Mouse (Mus musculus) bone marrow macrophage, adult 2 months (primary cell): ENCODE results near the gene Gm27021. TPM values are rescaled to one million over a fixed set of nuclear protein-coding genes. Genes with fewer than 3 reads are reported as not detected.

Experiments used
- H3K27ac ChIP-seq: 2 replicates; pipeline ENCODE4 v1.5.1; 2012; ENCODE audit warnings: low read depth, low read length; ENCODE audit not compliant: insufficient read depth
- H3K4me1 ChIP-seq: 2 replicates; pipeline ENCODE4 v1.6.1; 2012; ENCODE audit warnings: low read length; ENCODE audit not compliant: control insufficient read depth, insufficient read depth
- H3K4me3 ChIP-seq: 2 replicates; pipeline ENCODE4 v1.5.1; 2012; ENCODE audit warnings: mild to moderate bottlenecking, low read length, moderate library complexity; ENCODE audit not compliant: insufficient read depth
- CTCF ChIP-seq: IDR thresholded peaks from 2 replicates; pipeline ENCODE4 v1.5.1; 2012; ENCODE audit warnings: low read depth, mild to moderate bottlenecking, low read length, moderate library complexity
- POLR2A ChIP-seq: IDR thresholded peaks from 2 replicates; pipeline ENCODE4 v1.6.1; 2012; ENCODE audit warnings: mild to moderate bottlenecking, low read depth, low read length, borderline replicate concordance
- polyA plus RNA-seq: library from polyadenylated mRNA; stranded (reverse); fragments of >200 nt; gene quantifications from 2 replicates; pipeline ENCODE4 v1.2.4, GENCODE M21; 2012; ENCODE audit not compliant: missing spikeins, insufficient read depth, insufficient read length

Gm27021 gene
- polyA plus RNA-seq, 1 experiment, result not detected

GRCm38 (mm10) chr8:120647532-120647931 lies 20.3 kb downstream of the Gm27021 start, which contains the start of gene 1190005I06Rik:
1190005I06Rik (minus strand) TSS chr8:120647632.
- no peaks in the 10 kb centered on the region for H3K4me1 ChIP-seq
- no peak within 1 kb of the TSS for H3K4me3 ChIP-seq
- H3K27ac ChIP-seq, result no peak within 1 kb of the TSS
- TF ChIP-seq POLR2A, result no peak
- TF ChIP-seq CTCF, result no peak

GRCm38 (mm10) chr8:120644663-120645062 lies 23.2 kb downstream of the Gm27021 start:
- TF ChIP-seq POLR2A (no peak), CTCF (no peak)
- Histone ChIP-seq H3K4me1 (no peaks in the 10 kb centered on the region), H3K27ac (no peak overlapping the region), H3K4me3 (no peak overlapping the region)

GRCm38 (mm10) chr8:120642031-120642662 lies 25.7 kb downstream of the Gm27021 start:
- H3K4me3 ChIP-seq, result no peak overlapping the region
- TF ChIP-seq CTCF (no peak), POLR2A (no peak)
- H3K4me1 ChIP-seq, result no peaks in the 10 kb centered on the region
- no peak overlapping the region for H3K27ac ChIP-seq

GRCm38 (mm10) chr8:120641245-120641644 lies 26.6 kb downstream of the Gm27021 start:
- Histone ChIP-seq H3K27ac (no peak overlapping the region), H3K4me3 (no peak overlapping the region), H3K4me1 (no peaks in the 10 kb centered on the region)
- TF ChIP-seq POLR2A, result no peak
- no peak for TF ChIP-seq CTCF

- Histone ChIP-seq H3K4me1 (peaks cover 3% of the 10 kb centered on the region; the same call in 1 of the 2 replicates), H3K27ac (no peak overlapping the region), H3K4me3 (peak overlapping the region; percentile 79)
- no peak for TF ChIP-seq POLR2A
Observed at GRCm38 (mm10) chr8:120634329-120634839, 33.5 kb downstream of the Gm27021 start.

- H3K4me1 ChIP-seq, result peaks cover 3% of the 10 kb centered on the region; the same call in 1 of the 2 replicates
Observed at GRCm38 (mm10) chr8:120633665-120634271, 34.1 kb downstream of the Gm27021 start.

GRCm38 (mm10) chr8:120632969-120633664 lies 34.8 kb downstream of the Gm27021 start:
- peak overlapping the region; percentile 79; the same call in 1 of the 2 replicates for H3K4me3 ChIP-seq
- H3K4me1 ChIP-seq, result peaks cover 3% of the 10 kb centered on the region; the same call in 1 of the 2 replicates
- H3K27ac ChIP-seq, result no peak overlapping the region
- TF ChIP-seq CTCF (no peak), POLR2A (no peak)

More at GRCm38 (mm10) chr8:120633665-120634271, 34.1 kb downstream of the Gm27021 start:
- TF ChIP-seq POLR2A, result no peak
- no peak for TF ChIP-seq CTCF
- Histone ChIP-seq H3K27ac (no peak overlapping the region), H3K4me3 (peak overlapping the region; percentile 79)

- TF ChIP-seq POLR2A (no peak), CTCF (no peak)
- Histone ChIP-seq H3K27ac (no peak overlapping the region), H3K4me3 (no peak overlapping the region), H3K4me1 (peaks cover 3% of the 10 kb centered on the region; the same call in 1 of the 2 replicates)
Observed at GRCm38 (mm10) chr8:120631441-120632375, 36.2 kb downstream of the Gm27021 start.

GRCm38 (mm10) chr8:120630848-120631247 lies 37.0 kb downstream of the Gm27021 start:
- no peak overlapping the region for H3K27ac ChIP-seq
- TF ChIP-seq POLR2A (no peak), CTCF (no peak)
- no peak overlapping the region for H3K4me3 ChIP-seq
- peaks cover 3% of the 10 kb centered on the region; the same call in 1 of the 2 replicates for H3K4me1 ChIP-seq
